Mouse (Mus musculus) MEL (cell line): Measurements from ENCODE around the gene Rps5. TPM values are rescaled to one million over a fixed set of nuclear protein-coding genes. Genes with fewer than 3 reads are reported as not detected.

Experiments used
- DNase-seq: peaks from one replicate; pipeline ENCODE4 v3.0.0; 2011; ENCODE audit warnings: low read depth, low spot score
- H3K27ac ChIP-seq: 2 replicates; pipeline ENCODE4 v1.5.1; 2012; ENCODE audit warnings: low read depth, mild to moderate bottlenecking, control low read depth, low read length, moderate library complexity; ENCODE audit not compliant: control insufficient read depth
- H3K27me3 ChIP-seq, 2 experiments: fragments of 150-350 bp in 1 of 2; sonication (generic) in 1 of 2; 2 replicates each; pipeline ENCODE4 v1.6.1; 2012; ENCODE audit warnings: low read length in 2 of 2, mild to moderate bottlenecking in 2 of 2, improper control_type of control experiment in 1 of 2, moderate library complexity in 1 of 2; ENCODE audit not compliant: insufficient read depth in 2 of 2, control insufficient read depth in 1 of 2
- H3K36me3 ChIP-seq, 2 experiments: 2 replicates each; pipeline ENCODE4 v1.6.1; 2012 to 2014; ENCODE audit warnings: low read length in 2 of 2, improper control_type of control experiment in 1 of 2, inconsistent platforms in 1 of 2, mild to moderate bottlenecking in 1 of 2; ENCODE audit not compliant: insufficient read depth in 2 of 2, control insufficient read depth in 1 of 2
- H3K4me1 ChIP-seq, 2 experiments: fragments of 150-350 bp in 1 of 2; sonication (generic) in 1 of 2; 2 replicates each; pipeline ENCODE4 v1.6.1; 2012; ENCODE audit warnings: low read length in 2 of 2, improper control_type of control experiment in 1 of 2, mild to moderate bottlenecking in 1 of 2; ENCODE audit not compliant: insufficient read depth in 2 of 2, control insufficient read depth in 1 of 2
- H3K4me3 ChIP-seq, 2 experiments: fragments of 150-350 bp in 1 of 2; sonication (generic) in 1 of 2; 2 replicates each; pipeline ENCODE4 v1.5.1; 2012; ENCODE audit warnings: low read depth in 2 of 2, low read length in 2 of 2, mild to moderate bottlenecking in 2 of 2, moderate library complexity in 2 of 2, control low read depth in 1 of 2, improper control_type of control experiment in 1 of 2; ENCODE audit not compliant: control insufficient read depth in 1 of 2, insufficient read depth in 1 of 2
- H3K79me2 ChIP-seq: 2 replicates; pipeline ENCODE4 v1.6.1; 2012; ENCODE audit warnings: mild to moderate bottlenecking, low read length, moderate library complexity; ENCODE audit not compliant: control insufficient read depth, poor library complexity, insufficient read depth
- H3K9ac ChIP-seq: 2 replicates; pipeline ENCODE4 v1.6.1; 2012; ENCODE audit warnings: low read depth, mild to moderate bottlenecking, control low read depth, low read length, moderate library complexity; ENCODE audit not compliant: control insufficient read depth, poor library complexity, severe bottlenecking
- H3K9me3 ChIP-seq: fragments of 150-350 bp; sonication (generic); replicated peaks from 2 replicates; pipeline ENCODE4 v1.6.1; 2012; ENCODE audit warnings: mild to moderate bottlenecking, low read length, improper control_type of control experiment, moderate library complexity; ENCODE audit not compliant: insufficient read depth
- CHD1 ChIP-seq: IDR thresholded peaks from 2 replicates; pipeline ENCODE4 v1.6.1; 2012; ENCODE audit warnings: low read depth, mild to moderate bottlenecking, inconsistent platforms, low read length, improper control_type of control experiment
- CHD2 ChIP-seq: IDR thresholded peaks from 2 replicates; pipeline ENCODE4 v1.6.1; 2011; ENCODE audit warnings: low read length, improper control_type of control experiment
- CTCF ChIP-seq, 3 experiments: IDR thresholded peaks in 2 of 3; conservative IDR thresholded peaks in 1 of 3; 2 replicates each; pipeline ENCODE4 v1.5.1; 2011 to 2012; ENCODE audit warnings: low read length in 3 of 3, low read depth in 2 of 3, mild to moderate bottlenecking in 2 of 3, improper control_type of control experiment in 1 of 3, inconsistent platforms in 1 of 3, mixed read lengths in 1 of 3, moderate library complexity in 1 of 3; ENCODE audit not compliant: control insufficient read depth in 1 of 3, insufficient read depth in 1 of 3, poor library complexity in 1 of 3, severe bottlenecking in 1 of 3
- ELF1 ChIP-seq: IDR thresholded peaks from 2 replicates; pipeline ENCODE4 v1.6.1; 2014; ENCODE audit warnings: low read depth, mild to moderate bottlenecking, inconsistent platforms, low read length, improper control_type of control experiment, moderate library complexity
- GABPA ChIP-seq: IDR thresholded peaks from 2 replicates; pipeline ENCODE4 v1.6.1; 2012; ENCODE audit warnings: low read depth, mild to moderate bottlenecking, inconsistent platforms, low read length, improper control_type of control experiment, moderate library complexity
- GATA1 ChIP-seq: IDR thresholded peaks from 2 replicates; pipeline ENCODE4 v1.6.1; 2011; ENCODE audit warnings: low read depth, low read length, improper control_type of control experiment
- HCFC1 ChIP-seq: IDR thresholded peaks from 2 replicates; pipeline ENCODE4 v1.6.1; 2012; ENCODE audit warnings: low read depth, mild to moderate bottlenecking, inconsistent platforms, low read length, improper control_type of control experiment, moderate library complexity
- KAT2A ChIP-seq: conservative IDR thresholded peaks from 2 replicates; pipeline ENCODE4 v1.6.1; 2012; ENCODE audit warnings: low read depth, low read length, improper control_type of control experiment, inconsistent platforms
- MXI1 ChIP-seq: IDR thresholded peaks from 2 replicates; pipeline ENCODE4 v1.6.1; 2011; ENCODE audit warnings: mild to moderate bottlenecking, low read depth, low read length, improper control_type of control experiment
- MYB ChIP-seq: IDR thresholded peaks from 2 replicates; pipeline ENCODE4 v1.6.1; 2011; ENCODE audit warnings: mild to moderate bottlenecking, low read depth, low read length, improper control_type of control experiment
- NELFE ChIP-seq: IDR thresholded peaks from 2 replicates; pipeline ENCODE4 v1.6.1; 2011; ENCODE audit warnings: low read depth, low read length, improper control_type of control experiment
- POLR2A ChIP-seq, 2 experiments: IDR thresholded peaks; 2 replicates each; pipeline ENCODE4 v1.6.1; 2011 to 2012; ENCODE audit warnings: low read length in 2 of 2, mild to moderate bottlenecking in 2 of 2, control low read depth in 1 of 2, improper control_type of control experiment in 1 of 2, low read depth in 1 of 2, moderate library complexity in 1 of 2; ENCODE audit not compliant: control insufficient read depth in 1 of 2, insufficient read depth in 1 of 2, poor library complexity in 1 of 2
- RAD21 ChIP-seq: IDR thresholded peaks from 2 replicates; pipeline ENCODE4 v1.6.1; 2011; ENCODE audit warnings: mild to moderate bottlenecking, low read depth, low read length, improper control_type of control experiment
- RCOR1 ChIP-seq: IDR thresholded peaks from 2 replicates; pipeline ENCODE4 v1.6.1; 2012; ENCODE audit warnings: low read depth, mild to moderate bottlenecking, inconsistent platforms, low read length, improper control_type of control experiment
- SIN3A ChIP-seq: IDR thresholded peaks from 2 replicates; pipeline ENCODE4 v1.6.1; 2012; ENCODE audit warnings: low read length, improper control_type of control experiment, inconsistent platforms
- SMC3 ChIP-seq: IDR thresholded peaks from 2 replicates; pipeline ENCODE4 v1.6.1; 2011; ENCODE audit warnings: low read depth, low read length, improper control_type of control experiment
- TBP ChIP-seq: IDR thresholded peaks from 2 replicates; pipeline ENCODE4 v1.8.0; 2011; ENCODE audit warnings: low read depth, low read length, improper control_type of control experiment
- TCF12 ChIP-seq: IDR thresholded peaks from 2 replicates; pipeline ENCODE4 v1.6.1; 2014; ENCODE audit warnings: low read depth, mild to moderate bottlenecking, inconsistent platforms, low read length, improper control_type of control experiment, moderate library complexity
- USF1 ChIP-seq: IDR thresholded peaks from 2 replicates; pipeline ENCODE4 v1.6.1; 2014; ENCODE audit warnings: low read depth, mild to moderate bottlenecking, inconsistent platforms, low read length, improper control_type of control experiment, moderate library complexity
- USF2 ChIP-seq, 2 experiments: IDR thresholded peaks; 2 replicates each; pipeline ENCODE4 v1.6.1; 2011 to 2012; ENCODE audit warnings: improper control_type of control experiment in 2 of 2, low read length in 2 of 2, borderline replicate concordance in 1 of 2, inconsistent platforms in 1 of 2, low read depth in 1 of 2, mild to moderate bottlenecking in 1 of 2; ENCODE audit not compliant: insufficient read depth in 1 of 2
- ZC3H11A ChIP-seq: IDR thresholded peaks from 2 replicates; pipeline ENCODE4 v1.6.1; 2012; ENCODE audit warnings: low read depth, mild to moderate bottlenecking, inconsistent platforms, low read length, improper control_type of control experiment
- ZKSCAN1 ChIP-seq: IDR thresholded peaks from 2 replicates; pipeline ENCODE4 v1.6.1; 2012; ENCODE audit warnings: low read depth, mild to moderate bottlenecking, inconsistent platforms, low read length, improper control_type of control experiment, moderate library complexity
- ZMIZ1 ChIP-seq: IDR thresholded peaks from 2 replicates; pipeline ENCODE4 v1.6.1; 2012; ENCODE audit warnings: low read depth, mild to moderate bottlenecking, inconsistent platforms, low read length, improper control_type of control experiment, moderate library complexity
- ZNF384 ChIP-seq: IDR thresholded peaks from 2 replicates; pipeline ENCODE4 v1.6.1; 2012; ENCODE audit warnings: low read depth, mild to moderate bottlenecking, inconsistent platforms, low read length, improper control_type of control experiment
- polyA plus RNA-seq, 2 experiments: library from polyadenylated mRNA; stranded (reverse) in 1 of 2; unstranded in 1 of 2; fragments of >175 nt in 1 of 2; fragments of >200 nt in 1 of 2; gene quantifications; 2 replicates each; pipeline versions ENCODE4 v1.2.1 to v1.2.4; 2012; ENCODE audit warnings: low replicate concordance in 2 of 2, low read depth in 1 of 2; ENCODE audit not compliant: insufficient read length in 2 of 2, insufficient read depth in 1 of 2, missing spikeins in 1 of 2
- total RNA-seq: library from RNA; depleted of rRNA; stranded (reverse); fragments of 300-350 nt; gene quantifications from 2 replicates; pipeline ENCODE4 v1.2.3, GENCODE M21; 2012

Gene Rps5
- total and polyA plus RNA-seq, 3 experiments: 960 to 4,196 (median 2,915) TPM

- no peak for TF ChIP-seq RAD21
- TF ChIP-seq ZKSCAN1: no peak
- TF ChIP-seq USF2 (IDR thresholded peaks at IDR 0.05; ENCODE audit: borderline replicate concordance in 1 of 2, insufficient read depth in 1 of 2, low read depth in 1 of 2, low read length in 2 of 2): no peak
- no peak for TF ChIP-seq ZC3H11A
- TF ChIP-seq ELF1: no peak
- TF ChIP-seq SIN3A: no peak
- no peak for TF ChIP-seq GATA1
- no peak for TF ChIP-seq CHD1
- TF ChIP-seq ZMIZ1: no peak
- no peak for TF ChIP-seq NELFE
- no peak for TF ChIP-seq TCF12
- no peak for TF ChIP-seq POLR2A (IDR thresholded peaks at IDR 0.05; ENCODE audit: control insufficient read depth in 1 of 2, insufficient read depth in 1 of 2, low read depth in 1 of 2, low read length in 2 of 2, poor library complexity in 1 of 2)
- no peak for TF ChIP-seq MXI1
- TF ChIP-seq GABPA: no peak
- no peak for TF ChIP-seq RCOR1
- no peak for TF ChIP-seq KAT2A
- no peak for TF ChIP-seq TBP
- TF ChIP-seq MYB: no peak
- no peak for TF ChIP-seq CHD2
- no peak overlapping the region for H3K4me3 ChIP-seq
Observed at GRCm38 (mm10) chr7:12940599-12940998, 18.5 kb downstream of the Rps5 start.

GRCm38 (mm10) chr7:12943488-12943887 is 21.4 kb downstream of the Rps5 start:
- Histone ChIP-seq H3K27me3 (no peaks in the 10 kb centered on the region; a peak in 1 of 4 replicates), H3K79me2 (no peaks in the 10 kb centered on the region), H3K27ac (no peak overlapping the region), H3K4me1 (peaks cover 0 to 2% of the 10 kb centered on the region in 2 experiments; a peak in 1 of 4 replicates), H3K9me3 (no peaks in the 10 kb centered on the region), H3K9ac (no peak overlapping the region), H3K4me3 (no peak overlapping the region), H3K36me3 (no peaks in the 10 kb centered on the region)
- DNase-seq: peak; percentile 74
- TF ChIP-seq RCOR1 (no peak), SIN3A (no peak), CTCF (IDR thresholded peaks at IDR 0.05 in 2 of 3, conservative IDR thresholded peaks at IDR 0.05 in 1 of 3; ENCODE audit: control insufficient read depth in 1 of 3, insufficient read depth in 1 of 3, low read depth in 2 of 3, low read length in 3 of 3, poor library complexity in 1 of 3, severe bottlenecking in 1 of 3) (peak; percentile 42 to 64 (median 59)), GABPA (no peak), USF1 (no peak), SMC3 (peak; percentile 64), RAD21 (peak; percentile 45), ZKSCAN1 (no peak), HCFC1 (0 out of 2 replicates have a peak, but pooled peaks have one; percentile 28), KAT2A (no peak), ZNF384 (peak; percentile 18; the same call in 1 of the 2 replicates)

More at GRCm38 (mm10) chr7:12940599-12940998, 18.5 kb downstream of the Rps5 start:
- Histone ChIP-seq H3K27me3 (no peaks in the 10 kb centered on the region; a peak in 1 of 4 replicates), H3K9me3 (no peaks in the 10 kb centered on the region), H3K27ac (no peak overlapping the region), H3K36me3 (no peaks in the 10 kb centered on the region), H3K4me1 (no peaks in the 10 kb centered on the region), H3K79me2 (no peaks in the 10 kb centered on the region), H3K9ac (no peak overlapping the region)
- DNase-seq: no peak
